Mouse (Mus musculus): ENCODE results near the gene 1700012A03Rik.

- TF ChIP-seq CTCF (IDR thresholded peaks at IDR 0.05; ENCODE audit: borderline replicate concordance, insufficient read depth, low read length) (no peak), POLR2A (IDR thresholded peaks at IDR 0.05; ENCODE audit: low read depth, low read length) (no peak)
Observed at GRCm38 (mm10) chr6:32061266-32061665, 11.2 kb downstream of the 1700012A03Rik start.
